Mouse (Mus musculus) spleen, adult 2 months (tissue): Measurements from ENCODE around the gene Cdh4.

Experiments
- CTCF ChIP-seq: fragments of 200-500 bp; IDR thresholded peaks from 2 replicates; pipeline ENCODE4 v1.5.1; 2011; ENCODE audit warnings: mild to moderate bottlenecking, inconsistent platforms; ENCODE audit not compliant: insufficient read depth, insufficient read length, insufficient replicate concordance; ENCODE audit errors: extremely low read depth
- POLR2A ChIP-seq: fragments of 200-500 bp; IDR thresholded peaks from 2 replicates; pipeline ENCODE4 v1.6.1; 2011; ENCODE audit warnings: low read depth, low read length, inconsistent platforms

GRCm38 (mm10) chr2:179467839-179468445 is 25.7 kb downstream of the Cdh4 start:
- TF ChIP-seq POLR2A (no peak), CTCF (no peak)
